Mouse (Mus musculus): Measurements from ENCODE around the gene Ly6g5c. TPM values are rescaled to one million over a fixed set of nuclear protein-coding genes. Genes with fewer than 3 reads are reported as not detected.
"Not testable (repeated sequence)": the region's sequence is repeated elsewhere in the genome, so short reads cannot be mapped to it uniquely, and the experiment has no call there.

Ly6g5c gene
- polyA plus RNA-seq, 1 experiment from 2014 or later: not detected

DNA sequence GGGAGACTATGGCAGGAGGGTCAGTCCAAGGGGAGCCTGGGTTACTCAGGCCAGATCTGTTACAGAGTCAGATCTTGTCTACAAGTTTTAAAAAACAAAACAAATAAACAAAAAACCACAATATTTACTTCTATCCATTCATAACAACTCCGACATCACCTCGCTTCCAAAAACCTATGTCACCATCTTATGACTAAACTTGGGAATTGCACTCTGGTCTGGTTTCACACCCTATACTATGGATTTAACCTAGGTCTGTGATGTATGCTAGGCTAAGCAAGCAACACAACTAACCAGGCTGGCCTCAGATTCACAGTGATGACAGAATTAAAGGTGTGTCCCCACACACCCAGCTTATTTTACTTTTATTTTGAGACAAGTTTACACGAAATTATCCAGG, 1.6 kb upstream of the Ly6g5c start:
- H3K36me3 ChIP-seq (replicated peaks; ENCODE audit: control insufficient read depth, insufficient read depth, low read depth, low read length): no peaks in the 10 kb centered on the region
- H3K4me1 ChIP-seq (ENCODE audit: control insufficient read depth, insufficient read depth, low read length): no peaks in the 10 kb centered on the region
- H3K4me2 ChIP-seq (ENCODE audit: low read depth, low read length): no peak overlapping the region; the same call in 1 of the 2 replicates
- no peaks in the 10 kb centered on the region for H3K9me3 ChIP-seq (replicated peaks; ENCODE audit: control insufficient read depth, low read length)
- H3K27me3 ChIP-seq (ENCODE audit: control insufficient read depth, insufficient read depth, low read length): no peaks in the 10 kb centered on the region
- H3K4me3 ChIP-seq (ENCODE audit: low read depth, low read length): no peak overlapping the region
- no peak overlapping the region for H3K27ac ChIP-seq (replicated peaks; ENCODE audit: low read depth, low read length)
- WGBS: 71% methylated on average over 3 of the region's 3 CpGs
- H3K9ac ChIP-seq (replicated peaks; ENCODE audit: low read length): no peak overlapping the region
- ATAC-seq (replicated peaks; ENCODE audit: insufficient number of reproducible peaks, low FRiP score, low TSS enrichment, low read depth) (no peak), DNase-seq (ENCODE audit: low spot score) (no peak)

DNA sequence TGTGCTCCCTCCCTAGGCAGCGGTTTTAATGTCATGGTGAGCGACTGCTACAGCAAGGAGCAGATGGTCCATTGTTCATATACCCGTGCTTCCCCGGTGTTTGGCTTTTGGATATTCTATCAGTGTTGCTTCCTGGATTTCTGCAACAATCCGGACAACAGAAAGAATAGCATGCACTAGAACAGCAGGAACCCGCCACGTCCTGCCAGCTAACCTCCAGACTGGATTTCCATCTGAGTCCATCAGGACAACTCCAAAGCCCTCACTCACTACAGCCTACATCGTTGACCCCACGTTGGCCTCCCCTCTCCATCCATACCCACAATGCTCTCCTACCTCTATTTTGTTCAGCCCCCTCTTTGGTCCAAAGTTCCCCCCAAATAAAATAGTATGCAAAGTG, 3.7 kb downstream of the Ly6g5c start:
- H3K36me3 ChIP-seq (replicated peaks; ENCODE audit: control insufficient read depth, insufficient read depth, low read depth, low read length): peaks cover 4% of the 10 kb centered on the region
- no peaks in the 10 kb centered on the region for H3K9me3 ChIP-seq (replicated peaks; ENCODE audit: control insufficient read depth, low read length)
- H3K27ac ChIP-seq (replicated peaks; ENCODE audit: low read depth, low read length): no peak overlapping the region
- DNase-seq (ENCODE audit: low spot score) (no peak), ATAC-seq (replicated peaks; ENCODE audit: insufficient number of reproducible peaks, low FRiP score, low TSS enrichment, low read depth) (no peak)
- H3K4me3 ChIP-seq (ENCODE audit: low read depth, low read length): no peak overlapping the region
- 83% methylated on average over 9 of the region's 9 CpGs for WGBS
- H3K9ac ChIP-seq (replicated peaks; ENCODE audit: low read length): no peak overlapping the region
- H3K27me3 ChIP-seq (ENCODE audit: control insufficient read depth, insufficient read depth, low read length): no peaks in the 10 kb centered on the region
- H3K4me1 ChIP-seq (ENCODE audit: control insufficient read depth, insufficient read depth, low read length): no peaks in the 10 kb centered on the region
- H3K4me2 ChIP-seq (ENCODE audit: low read depth, low read length): no peak overlapping the region

DNA sequence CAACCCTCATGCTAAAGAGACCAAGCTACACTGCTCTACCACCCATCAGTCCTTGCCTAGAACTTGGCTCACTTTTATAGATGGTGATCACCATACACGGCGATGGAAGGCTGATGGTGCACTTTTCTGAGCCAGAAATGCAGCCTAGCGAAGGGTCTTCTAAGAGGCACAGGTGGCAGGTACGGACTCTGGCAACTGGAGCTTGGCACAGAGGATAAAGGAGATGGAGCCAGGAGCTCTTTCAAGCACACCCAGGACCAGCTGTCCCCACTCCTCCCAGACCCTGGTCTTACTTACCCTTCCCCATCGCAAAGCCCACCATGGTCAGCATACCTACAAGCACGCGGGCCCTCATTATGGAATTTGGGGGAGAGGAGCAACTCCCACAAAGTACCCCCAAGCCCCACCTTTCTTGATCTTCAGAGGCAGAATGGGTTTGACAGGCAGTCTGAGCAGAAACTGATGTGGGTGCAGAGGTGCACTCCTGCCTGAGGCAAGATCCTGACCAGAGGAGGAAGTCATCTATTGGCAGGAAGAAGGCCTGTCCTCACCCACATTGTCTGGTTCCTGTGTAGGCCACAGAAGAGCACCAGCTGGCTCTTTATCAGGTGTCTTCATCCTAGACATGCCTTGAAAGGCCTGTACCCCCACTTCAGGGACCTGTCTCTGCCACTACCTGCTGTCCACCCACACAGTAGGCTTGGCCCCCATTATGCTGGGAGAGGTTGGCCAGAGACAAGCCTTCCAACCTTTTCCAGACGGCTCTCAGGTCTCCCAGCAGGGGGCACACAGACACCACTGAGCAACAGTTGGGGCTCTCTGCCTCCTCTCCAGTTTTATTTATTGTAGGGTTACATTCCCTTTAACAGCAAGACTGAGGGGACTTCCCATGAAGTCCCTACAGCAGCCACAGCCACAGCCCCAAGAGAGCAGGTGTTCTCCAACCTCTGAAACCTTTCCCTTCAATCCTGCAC, 7.3 kb downstream of the Ly6g5c start, which contains the start of gene Ly6g5b:
Gene Ly6g5b (minus strand): TSS at position 383 of the 974 bp plus-strand sequence.
- Histone ChIP-seq H3K9ac (replicated peaks; ENCODE audit: low read length) (no peak within 1 kb of the TSS), H3K36me3 (replicated peaks; ENCODE audit: control insufficient read depth, insufficient read depth, low read depth, low read length) (peaks cover 15% of the 10 kb centered on the region), H3K27ac (replicated peaks; ENCODE audit: low read depth, low read length) (no peak within 1 kb of the TSS), H3K4me1 (ENCODE audit: control insufficient read depth, insufficient read depth, low read length) (peaks cover 2% of the 10 kb centered on the region; the same call in 1 of the 2 replicates), H3K4me2 (ENCODE audit: low read depth, low read length) (no peak within 1 kb of the TSS), H3K27me3 (ENCODE audit: control insufficient read depth, insufficient read depth, low read length) (no peaks in the 10 kb centered on the region), H3K9me3 (replicated peaks; ENCODE audit: control insufficient read depth, low read length) (no peaks in the 10 kb centered on the region), H3K4me3 (ENCODE audit: low read depth, low read length) (no peak within 1 kb of the TSS)
- 84% methylated on average over 8 of the region's 8 CpGs for WGBS
- ATAC-seq (replicated peaks; ENCODE audit: insufficient number of reproducible peaks, low FRiP score, low TSS enrichment, low read depth): no peak
- peak; percentile 30 for DNase-seq (ENCODE audit: low spot score)

DNA sequence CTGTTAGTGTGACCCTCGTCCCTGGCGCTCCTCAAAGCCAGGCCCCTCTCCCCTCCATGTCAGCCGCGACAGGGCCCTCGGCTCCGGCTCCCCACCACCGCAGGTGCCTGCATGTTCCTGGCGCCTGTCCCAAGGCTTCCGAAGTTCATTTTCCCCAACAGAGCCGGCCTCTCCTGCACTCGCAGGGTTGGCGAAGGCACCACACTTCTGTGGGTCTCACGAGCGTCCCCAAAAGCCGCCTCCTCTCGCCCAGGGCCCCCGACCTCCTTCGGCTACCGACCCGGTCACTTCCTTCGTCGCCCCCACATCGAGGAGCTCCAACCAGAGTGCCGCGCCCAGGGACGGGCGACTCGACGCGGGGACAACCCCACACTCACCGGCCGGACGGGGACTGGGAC, 12.7 kb downstream of the Ly6g5c start:
- Histone ChIP-seq H3K9ac (replicated peaks; ENCODE audit: low read length) (peak overlapping the region; percentile 83), H3K4me2 (ENCODE audit: low read depth, low read length) (peak overlapping the region; percentile 92), H3K9me3 (replicated peaks; ENCODE audit: control insufficient read depth, low read length) (no peaks in the 10 kb centered on the region), H3K36me3 (replicated peaks; ENCODE audit: control insufficient read depth, insufficient read depth, low read depth, low read length) (peaks cover 19% of the 10 kb centered on the region), H3K27ac (replicated peaks; ENCODE audit: low read depth, low read length) (no peak overlapping the region), H3K4me3 (ENCODE audit: low read depth, low read length) (peak overlapping the region; percentile 89), H3K27me3 (ENCODE audit: control insufficient read depth, insufficient read depth, low read length) (no peaks in the 10 kb centered on the region), H3K4me1 (ENCODE audit: control insufficient read depth, insufficient read depth, low read length) (peaks cover 4% of the 10 kb centered on the region; the same call in 1 of the 2 replicates)
- 0% methylated on average over 33 of the region's 33 CpGs for WGBS
- no peak; the same call in 1 of the 2 replicates for ATAC-seq (replicated peaks; ENCODE audit: insufficient number of reproducible peaks, low FRiP score, low TSS enrichment, low read depth)
- DNase-seq (ENCODE audit: low spot score): no peak

DNA sequence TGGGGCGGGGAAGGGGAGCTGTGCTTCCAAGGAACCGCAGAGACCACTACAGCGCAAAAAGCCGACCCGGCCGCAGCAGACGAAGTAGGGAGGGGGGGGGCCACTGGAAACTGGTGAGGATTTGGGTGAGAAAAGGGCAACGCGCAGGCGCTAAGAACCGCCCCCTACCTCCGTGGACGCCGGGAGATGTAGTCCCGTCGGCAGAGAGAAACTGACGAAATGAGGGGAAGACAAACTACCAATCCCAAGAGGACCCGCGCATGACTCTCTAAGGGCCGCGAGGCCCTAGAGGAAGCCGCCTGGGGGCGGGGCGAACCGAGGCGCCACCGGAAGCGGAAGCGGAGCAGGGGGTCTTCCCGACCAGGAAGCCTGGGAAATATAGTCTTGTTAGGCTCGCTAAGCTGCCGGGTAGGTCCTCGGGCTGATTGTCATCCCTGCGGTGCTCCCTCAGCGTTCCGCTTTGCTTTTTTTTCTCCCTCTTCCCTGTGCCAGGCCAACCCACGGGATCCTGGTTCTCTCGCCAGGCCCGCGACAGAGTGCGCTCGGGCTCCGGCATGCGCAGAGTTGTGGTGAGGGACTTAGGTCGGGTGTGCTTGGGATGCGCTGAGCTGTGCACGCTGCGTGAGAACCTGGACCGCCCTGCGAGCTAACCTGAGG, 13.2 kb downstream of the Ly6g5c start, which contains the start of gene Gpank1:
Gene Gpank1 (plus strand): TSS at position 313 of the 657 bp plus-strand sequence.
- Histone ChIP-seq H3K36me3 (replicated peaks; ENCODE audit: control insufficient read depth, insufficient read depth, low read depth, low read length) (peaks cover 18% of the 10 kb centered on the region), H3K27me3 (ENCODE audit: control insufficient read depth, insufficient read depth, low read length) (no peaks in the 10 kb centered on the region)
- WGBS: under 1% methylated on average over 49 of the region's 50 CpGs

DNA sequence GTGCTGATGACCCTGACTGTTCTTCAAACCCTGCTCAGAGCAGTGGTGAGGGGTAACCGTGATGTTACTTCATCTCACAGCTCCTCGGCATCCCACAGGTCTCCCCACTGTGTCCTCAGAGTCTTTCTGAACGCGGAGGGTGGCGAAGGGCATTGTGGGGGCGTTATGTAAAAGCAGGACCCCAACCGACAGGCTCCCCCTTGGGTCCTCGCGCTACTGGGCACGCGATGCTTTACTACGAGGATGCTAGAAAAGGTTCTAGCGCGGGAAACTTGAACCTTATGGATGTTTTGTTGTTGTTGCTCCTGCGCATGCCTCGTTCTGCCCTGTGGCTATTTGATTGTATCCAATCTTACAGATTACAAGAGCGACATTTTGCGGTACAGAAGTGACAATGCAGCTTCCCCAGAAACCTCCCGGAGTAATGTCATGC, 13.8 kb downstream of the Ly6g5c start, which contains the start of gene Csnk2b:
Gene Csnk2b (minus strand): TSS at position 183 of the 433 bp plus-strand sequence.
- peaks cover 16% of the 10 kb centered on the region for H3K36me3 ChIP-seq (replicated peaks; ENCODE audit: control insufficient read depth, insufficient read depth, low read depth, low read length)
- H3K4me2 ChIP-seq (ENCODE audit: low read depth, low read length): peak within 1 kb of the TSS; percentile 92
- under 1% methylated on average over 19 of the region's 19 CpGs for WGBS
- peak within 1 kb of the TSS; percentile 77 for H3K27ac ChIP-seq (replicated peaks; ENCODE audit: low read depth, low read length)
- no peaks in the 10 kb centered on the region for H3K9me3 ChIP-seq (replicated peaks; ENCODE audit: control insufficient read depth, low read length)
- peaks cover 4% of the 10 kb centered on the region; the same call in 1 of the 2 replicates for H3K4me1 ChIP-seq (ENCODE audit: control insufficient read depth, insufficient read depth, low read length)
- DNase-seq (ENCODE audit: low spot score) (peak; percentile 76), ATAC-seq (replicated peaks; ENCODE audit: insufficient number of reproducible peaks, low FRiP score, low TSS enrichment, low read depth) (no peak)
- peak within 1 kb of the TSS; percentile 83 for H3K9ac ChIP-seq (replicated peaks; ENCODE audit: low read length)
- H3K4me3 ChIP-seq (ENCODE audit: low read depth, low read length): peak within 1 kb of the TSS; percentile 89
- no peaks in the 10 kb centered on the region for H3K27me3 ChIP-seq (ENCODE audit: control insufficient read depth, insufficient read depth, low read length)

More for the DNA sequence above, 13.2 kb downstream of the Ly6g5c start, which contains the start of gene Gpank1:
- Histone ChIP-seq H3K27ac (replicated peaks; ENCODE audit: low read depth, low read length) (peak within 1 kb of the TSS; percentile 77), H3K4me3 (ENCODE audit: low read depth, low read length) (peak within 1 kb of the TSS; percentile 89), H3K9ac (replicated peaks; ENCODE audit: low read length) (peak within 1 kb of the TSS; percentile 83), H3K4me1 (ENCODE audit: control insufficient read depth, insufficient read depth, low read length) (peaks cover 4% of the 10 kb centered on the region; the same call in 1 of the 2 replicates), H3K9me3 (replicated peaks; ENCODE audit: control insufficient read depth, low read length) (no peaks in the 10 kb centered on the region), H3K4me2 (ENCODE audit: low read depth, low read length) (peak within 1 kb of the TSS; percentile 92)
- peak; percentile 99 for DNase-seq (ENCODE audit: low spot score)
- ATAC-seq (replicated peaks; ENCODE audit: insufficient number of reproducible peaks, low FRiP score, low TSS enrichment, low read depth): peak; percentile 94

DNA sequence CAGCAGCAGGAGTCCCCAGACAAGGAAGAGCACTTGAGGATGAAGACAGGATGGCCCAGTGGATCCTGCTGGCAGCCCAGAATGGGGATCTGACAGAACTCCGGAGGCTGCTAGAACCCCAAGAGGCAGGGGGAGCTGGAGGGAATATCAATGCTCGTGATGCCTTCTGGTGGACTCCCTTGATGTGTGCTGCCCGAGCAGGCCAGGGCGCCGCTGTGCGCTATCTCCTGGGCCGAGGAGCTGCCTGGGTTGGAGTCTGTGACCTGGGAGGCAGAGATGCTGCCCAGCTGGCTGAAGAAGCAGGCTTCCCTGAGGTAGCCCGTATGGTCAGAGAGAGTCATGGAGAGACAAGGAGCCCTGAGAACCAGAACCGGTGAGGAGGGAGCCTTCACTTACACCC, 15.2 kb downstream of the Ly6g5c start:
- not testable (repeated sequence) for H3K36me3 ChIP-seq (replicated peaks; ENCODE audit: control insufficient read depth, insufficient read depth, low read depth, low read length); H3K4me2 ChIP-seq (ENCODE audit: low read depth, low read length); H3K27ac ChIP-seq (replicated peaks; ENCODE audit: low read depth, low read length); H3K4me1 ChIP-seq (ENCODE audit: control insufficient read depth, insufficient read depth, low read length); H3K9ac ChIP-seq (replicated peaks; ENCODE audit: low read length); H3K4me3 ChIP-seq (ENCODE audit: low read depth, low read length); H3K27me3 ChIP-seq (ENCODE audit: control insufficient read depth, insufficient read depth, low read length); ATAC-seq (replicated peaks; ENCODE audit: insufficient number of reproducible peaks, low FRiP score, low TSS enrichment, low read depth); DNase-seq (ENCODE audit: low spot score); H3K9me3 ChIP-seq (replicated peaks; ENCODE audit: control insufficient read depth, low read length)
- 90% methylated on average over 9 of the region's 9 CpGs for WGBS
